In the genomic region with DNA sequence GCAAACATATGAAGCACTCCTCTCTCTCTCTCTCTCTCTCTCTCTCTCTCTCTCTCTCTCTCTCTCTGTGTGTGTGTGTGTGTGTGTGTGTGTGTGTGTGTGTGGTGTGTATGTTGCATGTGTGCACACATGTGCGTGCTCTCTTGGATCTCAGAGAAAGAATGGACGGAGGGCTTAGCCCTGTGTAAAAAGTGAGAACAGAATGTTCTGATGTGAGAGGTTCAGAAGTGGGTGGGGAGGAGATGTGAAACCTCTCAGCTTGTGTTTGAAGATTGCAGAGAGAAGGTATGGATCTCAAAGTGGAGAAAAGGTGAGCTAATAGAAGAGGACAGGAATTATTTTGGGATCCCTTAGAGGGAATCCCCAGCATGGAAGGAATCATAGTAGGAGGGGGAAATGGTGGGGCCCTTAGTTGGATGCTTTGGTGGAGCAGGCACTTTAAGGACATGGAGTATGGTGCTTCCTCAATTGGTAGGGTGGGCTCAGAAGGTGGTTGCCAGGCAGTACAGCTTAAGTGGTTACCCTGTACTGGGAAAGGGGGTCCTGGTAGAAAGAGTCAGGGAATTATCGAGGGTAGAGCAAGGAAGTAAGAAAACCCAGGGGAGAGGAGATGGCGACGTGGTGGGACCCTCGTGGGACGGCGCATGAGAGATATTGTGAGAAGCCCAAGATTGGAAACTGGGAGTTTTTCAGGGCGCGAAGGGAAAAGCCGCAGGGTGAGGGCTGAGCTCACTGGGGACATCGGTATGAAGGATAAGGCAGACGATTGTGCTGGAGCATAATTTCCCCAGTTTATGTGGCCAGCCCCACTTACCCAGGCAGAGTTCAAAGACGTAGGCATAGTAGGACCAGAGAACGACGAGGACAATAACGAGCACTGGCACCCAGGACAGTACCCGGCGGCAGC, we compare ENCODE assay signal across 8 mouse cellular contexts. TPM values are rescaled to one million over a fixed set of nuclear protein-coding genes. Genes with fewer than 3 reads are reported as not detected.
A peak's percentile ranks its signal among the peaks of the same experiment; 100 is the strongest.
DNase-seq lines count a peak whose midpoint lies in the region; ATAC-seq and TF ChIP-seq lines count a peak whose summit lies in the region.

No protein-coding gene starts in this region.

- no peak for ATAC-seq in CD4-positive, CD25-positive, alpha-beta regulatory T cell, adult 4 months
- peak; percentile 26; the same call in 1 of the 2 replicates for ATAC-seq in limb, embryonic 13.5 days (ENCODE audit: low FRiP score, low read depth)
- ATAC-seq in midbrain, postnatal 0 days (ENCODE audit: low FRiP score), result no peak; the same call in none of the 2 replicates

- DNase-seq in CD4-positive, CD25-positive, alpha-beta regulatory T cell, adult 2 months (ENCODE audit: low read depth, low spot score), result peak; percentile 3
- no peak for DNase-seq in testis, postnatal 10 days (ENCODE audit: low spot score)
- no peak for DNase-seq in midbrain, postnatal 0 days (ENCODE audit: low spot score)
- DNase-seq in urinary bladder, postnatal 36 days (ENCODE audit: low spot score in 2 of 2), result no peak
- DNase-seq in urinary bladder, adult 18-20 months (ENCODE audit: low spot score in 2 of 2), result no peak

- no peak for TF ChIP-seq POLR2A in testis, adult 2 months (IDR thresholded peaks at IDR 0.05; ENCODE audit: control insufficient read depth, low read depth, low read length)

- H3K9ac ChIP-seq in limb, embryonic 13.5 days, result peak overlapping the region; percentile 72
- peak overlapping the region; percentile 50 for H3K9ac ChIP-seq in midbrain, postnatal 0 days (replicated peaks; ENCODE audit: low read length, poor library complexity, severe bottlenecking)

- H3K27ac ChIP-seq in testis, adult 2 months (ENCODE audit: control insufficient read depth, insufficient read depth, low read depth, low read length), result no peak overlapping the region
- peak overlapping the region; percentile 70; the same call in 1 of the 2 replicates for H3K27ac ChIP-seq in limb, embryonic 13.5 days
- peak overlapping the region; percentile 69 for H3K27ac ChIP-seq in midbrain, postnatal 0 days (ENCODE audit: low read depth, low read length)

- no peaks in the 10 kb centered on the region; the same call in 1 of the 2 replicates for H3K4me1 ChIP-seq in testis, adult 2 months (ENCODE audit: control insufficient read depth, insufficient read depth, low read length)
- no peaks in the 10 kb centered on the region for H3K4me1 ChIP-seq in limb, embryonic 13.5 days
- H3K4me1 ChIP-seq in midbrain, postnatal 0 days (ENCODE audit: insufficient read depth, low read length), result no peaks in the 10 kb centered on the region

- peak overlapping the region; percentile 86 for H3K4me3 ChIP-seq in testis, adult 2 months (ENCODE audit: control insufficient read depth, low read depth, low read length)
- peak overlapping the region; percentile 55 for H3K4me3 ChIP-seq in limb, embryonic 13.5 days
- H3K4me3 ChIP-seq in midbrain, postnatal 0 days (ENCODE audit: low read depth, low read length), result peak overlapping the region; percentile 44

- no peak for TF ChIP-seq CTCF in testis, adult 2 months (IDR thresholded peaks at IDR 0.05; ENCODE audit: control insufficient read depth, insufficient read depth, insufficient replicate concordance, low read depth, low read length)
- no peak for TF ChIP-seq CTCF in midbrain, postnatal 0 days (IDR thresholded peaks at IDR 0.05)

- no peaks in the 10 kb centered on the region for H3K27me3 ChIP-seq in testis, adult 2 months (ENCODE audit: control insufficient read depth, insufficient read depth, low read length)
- peaks cover 11% of the 10 kb centered on the region; the same call in 1 of the 2 replicates for H3K27me3 ChIP-seq in limb, embryonic 13.5 days
- no peaks in the 10 kb centered on the region; the same call in 1 of the 2 replicates for H3K27me3 ChIP-seq in midbrain, postnatal 0 days (ENCODE audit: insufficient read depth, low read length)

- H3K4me2 ChIP-seq in limb, embryonic 13.5 days (replicated peaks), result peak overlapping the region; percentile 64
- peak overlapping the region; percentile 59 for H3K4me2 ChIP-seq in midbrain, postnatal 0 days (ENCODE audit: low read depth, low read length, poor library complexity, severe bottlenecking)

- H3K36me3 ChIP-seq in testis, adult 2 months (ENCODE audit: control insufficient read depth, insufficient read depth, low read length), result no peaks in the 10 kb centered on the region
- no peaks in the 10 kb centered on the region for H3K36me3 ChIP-seq in limb, embryonic 13.5 days
- H3K36me3 ChIP-seq in midbrain, postnatal 0 days (ENCODE audit: insufficient read depth, low read length), result no peaks in the 10 kb centered on the region

- H3K9me3 ChIP-seq in limb, embryonic 13.5 days, result no peaks in the 10 kb centered on the region
- no peaks in the 10 kb centered on the region for H3K9me3 ChIP-seq in midbrain, postnatal 0 days (ENCODE audit: low read length)

- WGBS in limb, embryonic 13.5 days, result 29% methylated on average over 19 of the region's 19 CpGs
- WGBS in midbrain, postnatal 0 days, result 26% methylated on average over 19 of the region's 19 CpGs

RNA-seq across cellular contexts. Expression of a gene that starts 0.8 kb away (rescaled TPM):
- polyA plus RNA-seq in CD4-positive, CD25-positive, alpha-beta regulatory T cell, adult 4 months (2017; shearing (Covaris generic)), result 1 to 10 TPM; 7.2 to 7.5 TPM
- polyA plus RNA-seq in testis, adult 2 months (2012; rRNA removed), result 0.13 and 0.15 TPM in 2 replicates
- 13.5 and 14.5 TPM in 2 replicates for polyA plus RNA-seq in limb, embryonic 13.5 days (2015; fragmentation: Nextera tagmentation; extraction: Ambion mirVana)
- 5.6 TPM in 2 replicates for total RNA-seq in midbrain, postnatal 0 days (2014; rRNA removed)
- polyA plus RNA-seq in midbrain, postnatal 0 days (2015; fragmentation: Nextera tagmentation; extraction: Ambion mirVana), result 2.0 and 2.1 TPM in 2 replicates
